Mouse (Mus musculus) cerebellum, adult 2 months (tissue): ENCODE results near the gene Scamp4.

ENCODE experiments used
- CTCF ChIP-seq: fragments of 200-500 bp; IDR thresholded peaks from 2 replicates; pipeline ENCODE4 v1.5.1; 2011; ENCODE audit warnings: low read depth, mild to moderate bottlenecking, control low read depth, low read length, moderate library complexity, borderline replicate concordance; ENCODE audit not compliant: insufficient read depth
- POLR2A ChIP-seq: fragments of 200-500 bp; IDR thresholded peaks from 2 replicates; pipeline ENCODE4 v1.6.1; 2011; ENCODE audit warnings: low read length, control low read depth, borderline replicate concordance; ENCODE audit not compliant: insufficient read depth

DNA sequence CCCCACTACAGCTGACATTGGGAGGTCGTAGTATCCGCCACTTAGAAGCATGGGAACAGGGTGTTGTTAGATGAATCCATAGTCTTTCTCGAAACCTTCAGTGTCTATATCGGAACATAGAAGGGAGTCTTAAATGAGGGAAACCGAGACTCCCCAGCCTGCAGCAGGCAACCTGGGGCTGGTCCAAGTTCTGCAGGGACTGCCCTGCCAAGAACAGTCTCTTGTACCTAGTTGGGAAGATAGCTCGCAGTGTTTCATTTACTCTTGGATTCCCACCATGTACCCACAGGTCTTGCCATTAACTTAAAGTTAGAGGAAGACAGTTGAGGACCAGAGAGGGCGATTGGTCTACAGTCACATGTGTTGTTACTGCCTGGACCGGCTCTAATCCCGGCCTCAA, 17.7 kb downstream of the Scamp4 start:
- TF ChIP-seq CTCF = no peak
- TF ChIP-seq POLR2A = no peak
